Mouse (Mus musculus) lung, adult 2 months (tissue): ENCODE measurements around the gene Slamf9. TPM values are rescaled to one million over a fixed set of nuclear protein-coding genes. Genes with fewer than 3 reads are reported as not detected.

Experiments used
- DNase-seq: peaks from one replicate; pipeline ENCODE4 v3.0.0; 2022
- H3K4me1 ChIP-seq: fragments of 200-500 bp; 2 replicates; pipeline ENCODE4 v1.6.1; 2011; ENCODE audit warnings: low read length; ENCODE audit not compliant: control insufficient read depth, insufficient read depth
- H3K4me3 ChIP-seq: fragments of 200-500 bp; replicated peaks from 2 replicates; pipeline ENCODE3; 2011; ENCODE audit warnings: low read depth, mild to moderate bottlenecking, control low read depth, low read length; ENCODE audit errors: extremely low read depth
- CTCF ChIP-seq: fragments of 200-500 bp; IDR thresholded peaks from 2 replicates; pipeline ENCODE4 v1.5.1; 2011; ENCODE audit warnings: mild to moderate bottlenecking, low read length, control low read depth; ENCODE audit not compliant: insufficient read depth
- POLR2A ChIP-seq: fragments of 200-500 bp; IDR thresholded peaks from 2 replicates; pipeline ENCODE4 v1.6.1; 2011; ENCODE audit warnings: low read depth, mild to moderate bottlenecking, control low read depth, low read length, borderline replicate concordance; ENCODE audit errors: extremely low read depth
- WGBS: fragments of 180-500 bp; shearing (Covaris S2); methylation state at CpG from one replicate; pipeline ENCODE4 v1.1.7; 2018; 5-methylcytosine and 5-hydroxymethylcytosine counted together
- polyA plus RNA-seq: library from polyadenylated mRNA; depleted of rRNA; stranded (reverse); fragments of >200 nt; gene quantifications from 2 replicates; pipeline ENCODE4 v1.2.3, GENCODE M21; 2012; rRNA removed

Gene Slamf9
- 10.6 and 15.2 TPM in 2 replicates for polyA plus RNA-seq

DNA sequence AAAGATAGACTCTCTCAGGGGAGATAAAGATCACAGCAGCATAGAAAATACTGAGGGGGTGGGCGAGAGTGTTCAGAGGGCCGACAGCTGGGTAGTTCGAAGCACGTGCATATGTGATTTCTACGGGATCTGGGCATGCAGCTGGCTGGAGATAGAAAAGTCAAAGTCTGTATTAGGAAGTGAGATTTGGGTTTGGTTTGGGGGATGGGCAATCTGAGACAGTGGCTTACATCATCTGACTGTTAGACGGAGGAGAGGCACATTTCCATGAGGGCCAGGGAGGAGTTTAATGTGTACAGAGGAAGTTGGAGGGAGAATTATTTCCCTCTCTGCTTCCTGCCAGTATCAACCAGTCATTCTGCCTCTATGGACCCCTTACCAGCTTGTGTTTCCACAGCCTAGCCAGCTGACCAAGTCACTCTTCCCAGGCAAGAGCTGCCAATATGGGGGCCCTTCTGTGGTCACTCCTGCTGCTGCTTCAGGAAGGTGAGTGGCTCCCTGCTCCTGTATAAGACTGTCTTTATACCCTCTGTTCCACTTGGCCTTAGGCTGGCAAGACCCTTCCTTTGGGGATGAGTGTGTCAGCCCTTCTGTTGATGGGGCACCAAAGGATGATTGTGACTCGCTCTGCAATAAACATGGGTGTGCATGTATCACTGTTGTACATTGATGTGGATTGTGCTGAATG, at the start of gene Slamf9:
TSS of gene Slamf9 (plus strand) at position 305 of the 688 bp plus-strand sequence.
- Histone ChIP-seq H3K4me3 (no peak within 1 kb of the TSS), H3K4me1 (no peaks in the 10 kb centered on the region)
- WGBS = 42% methylated on average over 7 of the region's 7 CpGs
- TF ChIP-seq CTCF (no peak), POLR2A (no peak)
- DNase-seq = no peak

DNA sequence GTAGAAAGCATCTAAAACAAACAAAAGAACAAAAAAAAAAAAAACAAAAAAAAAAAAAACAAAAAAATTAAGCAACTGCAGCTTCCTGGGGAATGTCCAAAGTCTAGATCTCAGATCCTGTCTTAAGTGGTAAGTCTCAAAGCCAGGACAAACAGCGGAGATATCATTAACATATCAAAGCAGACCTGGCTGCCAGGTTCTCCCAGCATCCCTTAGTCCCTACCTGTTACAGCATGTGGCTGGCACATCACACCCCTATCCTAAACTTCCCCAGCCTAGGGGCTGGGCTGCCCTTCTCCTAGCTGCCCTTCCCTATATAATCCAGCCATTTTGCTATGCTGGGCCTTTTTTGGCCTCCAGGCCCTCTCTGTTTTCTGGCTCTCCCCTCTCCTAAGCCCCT, 48.7 kb upstream of the Slamf9 start:
- WGBS = 72% methylated on average over 1 of the region's 1 CpGs
- no peak for DNase-seq
- no peak for TF ChIP-seq POLR2A
- no peak for TF ChIP-seq CTCF
- Histone ChIP-seq H3K4me3 (no peak overlapping the region), H3K4me1 (no peaks in the 10 kb centered on the region)

DNA sequence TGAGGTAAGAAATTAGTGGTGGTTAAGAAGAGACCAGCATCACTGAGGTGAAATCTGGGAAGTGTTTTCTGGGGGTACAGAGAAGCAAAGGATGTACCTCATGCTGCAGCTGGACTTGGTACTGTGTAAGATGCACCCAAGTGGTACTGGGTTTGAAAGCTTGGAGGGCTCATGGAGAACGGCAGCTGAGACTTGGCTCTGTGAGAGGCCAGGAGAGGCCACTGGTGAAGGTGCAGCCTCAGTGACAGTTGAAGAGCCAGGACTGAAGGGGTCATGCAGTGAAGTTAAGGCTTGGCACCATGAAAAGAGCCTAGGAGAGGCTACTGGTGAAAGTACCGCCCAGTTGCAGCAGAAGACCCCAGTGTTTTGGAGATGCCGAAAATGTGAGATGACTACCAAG, 47.3 kb upstream of the Slamf9 start:
- Histone ChIP-seq H3K4me1 (no peaks in the 10 kb centered on the region; the same call in 1 of the 2 replicates), H3K4me3 (no peak overlapping the region)
- TF ChIP-seq CTCF (no peak), POLR2A (no peak)
- DNase-seq = no peak
- 84% methylated on average over 3 of the region's 3 CpGs for WGBS

DNA sequence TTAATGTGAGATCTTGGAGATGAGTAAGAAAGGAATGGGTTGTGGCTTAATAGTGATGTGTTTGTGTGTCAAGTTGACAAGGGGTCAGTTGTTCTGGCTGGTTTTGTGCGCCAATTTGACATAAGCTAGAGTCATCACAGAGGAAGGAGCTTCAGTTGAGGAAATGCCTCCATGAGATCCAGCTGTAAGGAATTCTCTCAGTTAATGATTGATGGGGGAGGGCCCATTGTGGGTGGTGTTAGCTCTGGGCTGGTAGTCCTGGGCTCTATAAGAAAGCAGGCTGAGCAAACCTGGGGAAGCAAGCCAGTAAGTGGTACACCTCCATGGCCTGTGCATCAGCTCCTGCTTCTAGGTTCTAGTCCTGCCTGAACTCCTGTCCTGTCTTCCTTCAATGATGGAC, 46.5 kb upstream of the Slamf9 start:
- no peak overlapping the region for H3K4me3 ChIP-seq
- WGBS = 66% methylated on average over 1 of the region's 1 CpGs
- TF ChIP-seq CTCF (no peak), POLR2A (no peak)
- DNase-seq = no peak
- no peaks in the 10 kb centered on the region; the same call in 1 of the 2 replicates for H3K4me1 ChIP-seq

DNA sequence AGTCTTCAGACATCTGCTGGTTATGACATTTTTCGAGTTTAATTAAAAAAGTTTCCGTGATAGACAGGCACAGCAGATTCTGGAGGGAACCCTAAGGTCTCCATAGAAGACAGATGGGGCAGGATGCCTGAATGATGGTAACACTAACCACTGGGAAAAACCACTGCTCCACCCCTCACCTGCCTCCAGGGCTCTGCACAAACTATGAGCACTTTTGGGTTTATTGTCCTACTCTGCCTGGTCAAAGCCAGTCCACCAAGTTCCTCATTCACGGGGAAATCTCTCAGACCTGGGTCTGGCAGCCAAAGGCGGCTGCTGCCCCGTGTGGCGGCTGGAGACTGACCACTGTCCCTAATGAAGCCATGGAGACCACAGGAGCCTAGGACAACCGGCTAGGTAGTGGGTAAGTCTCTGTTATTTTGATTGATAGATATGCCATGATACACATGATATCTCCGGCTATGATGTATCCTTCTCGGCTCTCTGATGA, 44.4 kb upstream of the Slamf9 start:
- no peaks in the 10 kb centered on the region; the same call in 1 of the 2 replicates for H3K4me1 ChIP-seq
- no peak for DNase-seq
- no peak overlapping the region for H3K4me3 ChIP-seq
- TF ChIP-seq POLR2A (no peak), CTCF (no peak)
- WGBS = 59% methylated on average over 9 of the region's 9 CpGs

DNA sequence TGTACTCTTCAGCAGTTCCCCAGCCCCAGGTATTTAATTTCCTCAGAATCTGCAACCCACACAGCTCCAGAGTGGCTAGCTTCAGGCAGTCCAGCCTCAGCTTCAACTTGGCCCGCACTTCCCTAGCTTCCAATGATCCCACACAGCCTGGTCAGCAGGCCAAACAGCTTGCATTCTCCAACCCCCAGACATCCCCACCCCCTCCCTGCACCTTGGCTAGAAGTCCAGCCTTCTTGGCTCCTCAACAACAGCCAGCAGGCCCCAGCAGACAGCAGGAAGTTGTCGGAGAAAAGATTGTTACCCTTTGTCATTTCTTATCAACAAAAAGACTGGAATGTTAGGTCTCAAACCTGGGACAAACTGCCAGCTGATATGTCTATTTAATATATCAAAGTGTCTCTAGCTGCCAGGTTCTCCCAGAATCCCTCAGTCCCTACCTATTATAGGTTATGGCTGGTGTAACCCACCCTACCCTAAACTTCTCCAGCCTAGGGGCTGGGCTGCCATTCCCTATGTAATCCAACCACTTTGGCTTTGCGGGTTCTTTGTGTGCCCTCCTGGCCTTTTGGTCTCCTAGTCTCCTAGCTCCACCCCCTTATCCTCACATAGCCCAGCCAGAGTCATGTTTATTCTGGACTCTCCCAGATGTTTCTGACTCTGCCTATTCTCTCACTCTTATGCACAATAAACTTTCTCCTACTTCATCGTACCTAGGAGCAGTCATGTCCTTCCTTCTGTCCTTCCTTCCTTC, 43.1 kb upstream of the Slamf9 start:
- no peak for DNase-seq
- no peaks in the 10 kb centered on the region; the same call in 1 of the 2 replicates for H3K4me1 ChIP-seq
- no peak overlapping the region for H3K4me3 ChIP-seq
- TF ChIP-seq CTCF (no peak), POLR2A (no peak)
- 17% methylated on average over 4 of the region's 4 CpGs for WGBS

DNA sequence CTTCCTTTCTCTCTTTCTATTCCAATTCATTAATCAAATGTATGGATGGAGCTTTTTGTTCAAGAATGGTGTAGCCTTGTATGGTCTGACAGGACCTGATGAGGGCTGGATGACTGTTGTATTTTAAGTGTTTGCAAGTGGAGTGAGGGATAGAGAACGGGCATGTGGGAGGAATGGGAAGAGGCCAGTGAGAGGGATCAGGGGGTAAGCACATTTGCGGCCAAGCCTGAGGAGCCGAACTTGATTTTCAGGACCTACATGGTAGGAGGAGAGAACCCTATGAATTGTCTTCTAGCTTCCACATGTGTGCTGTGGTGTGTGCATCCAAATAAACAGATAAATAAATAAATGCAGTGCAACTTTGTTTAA, 42.6 kb upstream of the Slamf9 start:
- no peaks in the 10 kb centered on the region; the same call in 1 of the 2 replicates for H3K4me1 ChIP-seq
- TF ChIP-seq POLR2A (no peak), CTCF (no peak)
- DNase-seq = no peak
- WGBS = 66% methylated on average over 3 of the region's 3 CpGs
- H3K4me3 ChIP-seq = no peak overlapping the region

DNA sequence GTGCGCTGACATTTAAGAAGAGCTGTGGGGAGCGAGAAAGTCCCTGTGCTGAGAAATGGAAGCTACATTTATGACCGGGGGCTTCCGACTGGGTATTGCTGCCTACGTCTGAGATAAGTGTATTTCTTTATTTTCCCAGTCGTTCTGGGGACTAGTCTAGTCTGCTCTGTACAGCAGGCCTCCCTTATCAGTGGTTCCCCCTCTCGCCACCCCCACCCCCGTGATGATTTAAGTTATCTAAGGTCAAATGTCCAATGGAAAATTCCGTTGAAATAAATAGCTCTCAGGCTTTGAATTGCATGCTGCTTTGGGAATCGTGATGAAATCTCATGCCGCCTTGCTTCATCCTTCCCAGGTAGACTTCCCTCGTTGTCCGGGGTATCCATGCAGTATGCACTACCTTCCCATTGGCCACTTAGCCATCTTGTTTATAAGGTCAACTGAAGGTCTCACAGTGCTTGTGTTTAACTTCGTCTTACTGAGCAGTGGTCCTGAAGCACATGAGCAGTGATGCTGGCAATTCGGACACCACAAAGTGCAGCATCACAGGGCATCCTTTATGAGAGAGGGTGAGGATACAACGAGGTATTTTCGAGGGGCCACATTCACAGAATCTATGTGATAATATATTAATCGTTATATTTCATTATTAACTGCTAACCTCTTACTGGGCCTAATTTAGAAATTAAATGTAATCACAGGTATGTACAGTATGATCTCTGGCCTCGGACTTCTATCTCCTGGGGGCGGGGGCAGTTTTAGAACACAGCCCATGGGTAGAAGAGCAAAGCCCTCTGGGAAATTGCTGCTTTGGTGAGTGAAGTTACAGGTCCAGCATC, 41.9 kb upstream of the Slamf9 start:
- DNase-seq = no peak
- Histone ChIP-seq H3K4me3 (no peak overlapping the region), H3K4me1 (no peaks in the 10 kb centered on the region; the same call in 1 of the 2 replicates)
- 66% methylated on average over 20 of the region's 20 CpGs for WGBS
- no peak for TF ChIP-seq CTCF
- no peak for TF ChIP-seq POLR2A

DNA sequence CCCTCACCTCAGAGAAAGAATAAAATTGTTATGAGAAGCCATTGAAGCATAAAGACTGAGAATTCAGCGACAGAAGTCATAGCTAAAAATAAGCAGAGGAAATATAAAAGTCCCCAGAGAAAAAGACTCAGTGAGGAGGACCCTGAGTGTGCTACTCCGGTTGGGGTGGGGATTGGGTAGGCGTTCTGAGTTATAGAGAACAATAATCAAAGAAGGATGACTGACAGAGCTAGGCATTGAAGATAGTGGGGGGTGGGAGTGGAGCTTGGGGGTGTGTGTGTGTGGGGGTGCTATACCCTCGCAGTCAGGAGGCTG, 41.4 kb upstream of the Slamf9 start:
- no peak overlapping the region for H3K4me3 ChIP-seq
- DNase-seq = no peak
- 82% methylated on average over 4 of the region's 4 CpGs for WGBS

More for the DNA sequence above, 41.4 kb upstream of the Slamf9 start:
- no peaks in the 10 kb centered on the region; the same call in 1 of the 2 replicates for H3K4me1 ChIP-seq
- TF ChIP-seq CTCF (no peak), POLR2A (no peak)
